Mouse (Mus musculus) MEL (cell line): ENCODE data around the gene H3f3b. TPM values are rescaled to one million over a fixed set of nuclear protein-coding genes. Genes with fewer than 3 reads are reported as not detected.

Experiments
- DNase-seq: peaks from one replicate; pipeline ENCODE4 v3.0.0; 2011; ENCODE audit warnings: low read depth, low spot score
- H3K27ac ChIP-seq: 2 replicates; pipeline ENCODE4 v1.5.1; 2012; ENCODE audit warnings: low read depth, mild to moderate bottlenecking, control low read depth, low read length, moderate library complexity; ENCODE audit not compliant: control insufficient read depth
- H3K27me3 ChIP-seq, 2 experiments: fragments of 150-350 bp in 1 of 2; sonication (generic) in 1 of 2; 2 replicates each; pipeline ENCODE4 v1.6.1; 2012; ENCODE audit warnings: low read length in 2 of 2, mild to moderate bottlenecking in 2 of 2, improper control_type of control experiment in 1 of 2, moderate library complexity in 1 of 2; ENCODE audit not compliant: insufficient read depth in 2 of 2, control insufficient read depth in 1 of 2
- H3K36me3 ChIP-seq, 2 experiments: 2 replicates each; pipeline ENCODE4 v1.6.1; 2012 to 2014; ENCODE audit warnings: low read length in 2 of 2, improper control_type of control experiment in 1 of 2, inconsistent platforms in 1 of 2, mild to moderate bottlenecking in 1 of 2; ENCODE audit not compliant: insufficient read depth in 2 of 2, control insufficient read depth in 1 of 2
- H3K4me1 ChIP-seq, 2 experiments: fragments of 150-350 bp in 1 of 2; sonication (generic) in 1 of 2; 2 replicates each; pipeline ENCODE4 v1.6.1; 2012; ENCODE audit warnings: low read length in 2 of 2, improper control_type of control experiment in 1 of 2, mild to moderate bottlenecking in 1 of 2; ENCODE audit not compliant: insufficient read depth in 2 of 2, control insufficient read depth in 1 of 2
- H3K4me3 ChIP-seq, 2 experiments: fragments of 150-350 bp in 1 of 2; sonication (generic) in 1 of 2; 2 replicates each; pipeline ENCODE4 v1.5.1; 2012; ENCODE audit warnings: low read depth in 2 of 2, low read length in 2 of 2, mild to moderate bottlenecking in 2 of 2, moderate library complexity in 2 of 2, control low read depth in 1 of 2, improper control_type of control experiment in 1 of 2; ENCODE audit not compliant: control insufficient read depth in 1 of 2, insufficient read depth in 1 of 2
- H3K79me2 ChIP-seq: 2 replicates; pipeline ENCODE4 v1.6.1; 2012; ENCODE audit warnings: mild to moderate bottlenecking, low read length, moderate library complexity; ENCODE audit not compliant: control insufficient read depth, poor library complexity, insufficient read depth
- H3K9ac ChIP-seq: 2 replicates; pipeline ENCODE4 v1.6.1; 2012; ENCODE audit warnings: low read depth, mild to moderate bottlenecking, control low read depth, low read length, moderate library complexity; ENCODE audit not compliant: control insufficient read depth, poor library complexity, severe bottlenecking
- H3K9me3 ChIP-seq: fragments of 150-350 bp; sonication (generic); replicated peaks from 2 replicates; pipeline ENCODE4 v1.6.1; 2012; ENCODE audit warnings: mild to moderate bottlenecking, low read length, improper control_type of control experiment, moderate library complexity; ENCODE audit not compliant: insufficient read depth
- BHLHE40 ChIP-seq: IDR thresholded peaks from 2 replicates; pipeline ENCODE4 v1.6.1; 2012; ENCODE audit warnings: low read depth, mild to moderate bottlenecking, inconsistent platforms, low read length, improper control_type of control experiment, borderline replicate concordance
- CHD1 ChIP-seq: IDR thresholded peaks from 2 replicates; pipeline ENCODE4 v1.6.1; 2012; ENCODE audit warnings: low read depth, mild to moderate bottlenecking, inconsistent platforms, low read length, improper control_type of control experiment
- CTCF ChIP-seq, 3 experiments: IDR thresholded peaks in 2 of 3; conservative IDR thresholded peaks in 1 of 3; 2 replicates each; pipeline ENCODE4 v1.5.1; 2011 to 2012; ENCODE audit warnings: low read length in 3 of 3, low read depth in 2 of 3, mild to moderate bottlenecking in 2 of 3, improper control_type of control experiment in 1 of 3, inconsistent platforms in 1 of 3, mixed read lengths in 1 of 3, moderate library complexity in 1 of 3; ENCODE audit not compliant: control insufficient read depth in 1 of 3, insufficient read depth in 1 of 3, poor library complexity in 1 of 3, severe bottlenecking in 1 of 3
- E2F4 ChIP-seq: IDR thresholded peaks from 2 replicates; pipeline ENCODE4 v1.6.1; 2011; ENCODE audit warnings: low read depth, low read length, improper control_type of control experiment, borderline replicate concordance
- ELF1 ChIP-seq: IDR thresholded peaks from 2 replicates; pipeline ENCODE4 v1.6.1; 2014; ENCODE audit warnings: low read depth, mild to moderate bottlenecking, inconsistent platforms, low read length, improper control_type of control experiment, moderate library complexity
- EP300 ChIP-seq, 2 experiments: IDR thresholded peaks; 2 replicates each; pipeline ENCODE4 v1.6.1; 2011; ENCODE audit warnings: improper control_type of control experiment in 2 of 2, low read length in 2 of 2, low read depth in 1 of 2, mild to moderate bottlenecking in 1 of 2
- ETS1 ChIP-seq: IDR thresholded peaks from 2 replicates; pipeline ENCODE4 v1.6.1; 2012; ENCODE audit warnings: low read depth, mild to moderate bottlenecking, inconsistent platforms, low read length, improper control_type of control experiment, moderate library complexity
- GATA1 ChIP-seq: IDR thresholded peaks from 2 replicates; pipeline ENCODE4 v1.6.1; 2011; ENCODE audit warnings: low read depth, low read length, improper control_type of control experiment
- HCFC1 ChIP-seq: IDR thresholded peaks from 2 replicates; pipeline ENCODE4 v1.6.1; 2012; ENCODE audit warnings: low read depth, mild to moderate bottlenecking, inconsistent platforms, low read length, improper control_type of control experiment, moderate library complexity
- MAX ChIP-seq: IDR thresholded peaks from 2 replicates; pipeline ENCODE4 v1.6.1; 2011; ENCODE audit warnings: low read length, improper control_type of control experiment
- MEF2A ChIP-seq: IDR thresholded peaks from 2 replicates; pipeline ENCODE4 v1.6.1; 2014; ENCODE audit warnings: low read depth, mild to moderate bottlenecking, inconsistent platforms, low read length, improper control_type of control experiment; ENCODE audit not compliant: poor library complexity, insufficient replicate concordance, severe bottlenecking; ENCODE audit errors: extremely low read depth
- MXI1 ChIP-seq: IDR thresholded peaks from 2 replicates; pipeline ENCODE4 v1.6.1; 2011; ENCODE audit warnings: mild to moderate bottlenecking, low read depth, low read length, improper control_type of control experiment
- MYB ChIP-seq: IDR thresholded peaks from 2 replicates; pipeline ENCODE4 v1.6.1; 2011; ENCODE audit warnings: mild to moderate bottlenecking, low read depth, low read length, improper control_type of control experiment
- MYC ChIP-seq: IDR thresholded peaks from 2 replicates; pipeline ENCODE4 v1.6.1; 2011; ENCODE audit warnings: low read depth, mild to moderate bottlenecking, low read length, improper control_type of control experiment, moderate library complexity
- POLR2A ChIP-seq, 2 experiments: IDR thresholded peaks; 2 replicates each; pipeline ENCODE4 v1.6.1; 2011 to 2012; ENCODE audit warnings: low read length in 2 of 2, mild to moderate bottlenecking in 2 of 2, control low read depth in 1 of 2, improper control_type of control experiment in 1 of 2, low read depth in 1 of 2, moderate library complexity in 1 of 2; ENCODE audit not compliant: control insufficient read depth in 1 of 2, insufficient read depth in 1 of 2, poor library complexity in 1 of 2
- POLR2AphosphoS2 ChIP-seq: IDR thresholded peaks from 2 replicates; pipeline ENCODE4 v1.6.1; 2011; ENCODE audit warnings: low read length, improper control_type of control experiment
- POLR2AphosphoS5 ChIP-seq: IDR thresholded peaks from 2 replicates; pipeline ENCODE4 v1.6.1; 2012; ENCODE audit warnings: low read depth, borderline replicate concordance, mild to moderate bottlenecking, inconsistent platforms, low read length, moderate library complexity, mixed read lengths
- RAD21 ChIP-seq: IDR thresholded peaks from 2 replicates; pipeline ENCODE4 v1.6.1; 2011; ENCODE audit warnings: mild to moderate bottlenecking, low read depth, low read length, improper control_type of control experiment
- SIN3A ChIP-seq: IDR thresholded peaks from 2 replicates; pipeline ENCODE4 v1.6.1; 2012; ENCODE audit warnings: low read length, improper control_type of control experiment, inconsistent platforms
- SMC3 ChIP-seq: IDR thresholded peaks from 2 replicates; pipeline ENCODE4 v1.6.1; 2011; ENCODE audit warnings: low read depth, low read length, improper control_type of control experiment
- TAL1 ChIP-seq: IDR thresholded peaks from 2 replicates; pipeline ENCODE4 v1.6.1; 2012; ENCODE audit warnings: mild to moderate bottlenecking, inconsistent platforms, low read length, moderate library complexity, mixed read lengths
- TBP ChIP-seq: IDR thresholded peaks from 2 replicates; pipeline ENCODE4 v1.8.0; 2011; ENCODE audit warnings: low read depth, low read length, improper control_type of control experiment
- TCF12 ChIP-seq: IDR thresholded peaks from 2 replicates; pipeline ENCODE4 v1.6.1; 2014; ENCODE audit warnings: low read depth, mild to moderate bottlenecking, inconsistent platforms, low read length, improper control_type of control experiment, moderate library complexity
- UBTF ChIP-seq: IDR thresholded peaks from 2 replicates; pipeline ENCODE4 v1.6.1; 2012; ENCODE audit warnings: low read depth, mild to moderate bottlenecking, inconsistent platforms, low read length, improper control_type of control experiment, moderate library complexity, borderline replicate concordance; ENCODE audit not compliant: insufficient read depth
- ZC3H11A ChIP-seq: IDR thresholded peaks from 2 replicates; pipeline ENCODE4 v1.6.1; 2012; ENCODE audit warnings: low read depth, mild to moderate bottlenecking, inconsistent platforms, low read length, improper control_type of control experiment
- ZKSCAN1 ChIP-seq: IDR thresholded peaks from 2 replicates; pipeline ENCODE4 v1.6.1; 2012; ENCODE audit warnings: low read depth, mild to moderate bottlenecking, inconsistent platforms, low read length, improper control_type of control experiment, moderate library complexity
- ZNF384 ChIP-seq: IDR thresholded peaks from 2 replicates; pipeline ENCODE4 v1.6.1; 2012; ENCODE audit warnings: low read depth, mild to moderate bottlenecking, inconsistent platforms, low read length, improper control_type of control experiment
- polyA plus RNA-seq, 2 experiments: library from polyadenylated mRNA; stranded (reverse) in 1 of 2; unstranded in 1 of 2; fragments of >175 nt in 1 of 2; fragments of >200 nt in 1 of 2; gene quantifications; 2 replicates each; pipeline versions ENCODE4 v1.2.1 to v1.2.4; 2012; ENCODE audit warnings: low replicate concordance in 2 of 2, low read depth in 1 of 2; ENCODE audit not compliant: insufficient read length in 2 of 2, insufficient read depth in 1 of 2, missing spikeins in 1 of 2
- total RNA-seq: library from RNA; depleted of rRNA; stranded (reverse); fragments of 300-350 nt; gene quantifications from 2 replicates; pipeline ENCODE4 v1.2.3, GENCODE M21; 2012

H3f3b gene
- total and polyA plus RNA-seq, 3 experiments: 96.6 to 767 (median 498) TPM

DNA sequence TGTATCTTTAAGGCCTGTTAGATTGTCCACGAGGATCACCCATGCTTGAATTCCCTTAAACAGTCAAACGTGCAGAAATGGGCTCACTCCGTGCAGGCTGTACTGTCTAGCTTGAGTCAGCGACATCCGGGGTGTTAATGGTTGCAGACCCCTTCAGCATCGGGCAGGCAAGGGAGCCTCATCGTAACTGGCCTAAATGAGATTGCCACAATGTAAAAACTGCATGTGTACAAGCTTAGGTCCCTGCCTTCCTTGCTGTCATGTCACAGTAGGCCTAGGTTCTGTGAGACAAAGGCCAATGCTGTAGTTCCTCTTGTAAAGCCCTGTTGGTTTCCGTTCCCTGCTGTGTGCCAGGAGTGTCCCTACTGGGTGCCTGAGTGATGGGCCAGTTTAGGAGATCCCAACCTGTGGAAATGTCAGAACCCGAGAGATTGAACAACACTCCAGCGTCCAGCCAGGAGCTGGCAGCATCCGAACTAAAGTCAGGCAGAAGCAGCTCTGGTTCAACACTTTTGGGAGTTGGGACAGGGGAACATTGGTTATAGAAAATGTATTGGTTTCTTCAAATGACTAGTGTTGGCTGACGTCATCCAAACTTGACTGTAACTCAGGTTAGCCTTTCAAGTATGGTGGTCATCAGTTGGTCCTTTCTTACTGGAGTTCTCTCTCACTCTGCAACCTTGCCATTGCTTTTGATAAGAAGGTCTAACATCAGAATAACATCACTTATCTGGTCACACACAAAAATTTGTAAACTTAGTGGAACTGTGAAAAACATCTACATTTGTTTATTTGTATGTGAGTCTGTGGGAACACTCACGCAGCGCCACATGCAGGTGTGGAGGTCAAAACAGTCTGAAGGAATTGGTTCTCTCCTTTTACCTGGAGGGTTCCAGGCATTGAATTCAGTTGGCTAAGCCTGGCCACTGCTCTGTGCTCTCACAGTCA is 3.4 kb upstream of the H3f3b start:
- peak overlapping the region; percentile 97 for H3K9ac ChIP-seq
- H3K4me1 ChIP-seq: peaks cover 9 to 27% of the 10 kb centered on the region in 2 experiments; a peak in 3 of 4 replicates
- H3K9me3 ChIP-seq: no peaks in the 10 kb centered on the region
- peaks cover 2 to 26% of the 10 kb centered on the region in 2 experiments; a peak in 2 of 4 replicates for H3K36me3 ChIP-seq
- peak overlapping the region; percentile 79 to 87 for H3K4me3 ChIP-seq
- no peaks in the 10 kb centered on the region for H3K27me3 ChIP-seq
- peaks cover 45% of the 10 kb centered on the region for H3K79me2 ChIP-seq
- peak; percentile 86 for DNase-seq
- TF ChIP-seq POLR2AphosphoS5: 0 out of 2 replicates have a peak, but pooled peaks have one; percentile 80
- TF ChIP-seq ZC3H11A: no peak
- peak; percentile 47 for TF ChIP-seq MYC
- TF ChIP-seq TCF12: no peak
- TF ChIP-seq ETS1: peak; percentile 12; the same call in 1 of the 2 replicates
- TF ChIP-seq POLR2A (IDR thresholded peaks at IDR 0.05; ENCODE audit: control insufficient read depth in 1 of 2, insufficient read depth in 1 of 2, low read depth in 1 of 2, low read length in 2 of 2, poor library complexity in 1 of 2): peak in 1 of 2 experiments; percentile 41; a peak in 1 of 4 replicates
- peak; percentile 35; the same call in 1 of the 2 replicates for TF ChIP-seq BHLHE40
- no peak for TF ChIP-seq TBP
- TF ChIP-seq MEF2A: no peak
- no peak for TF ChIP-seq UBTF
- TF ChIP-seq SIN3A: no peak
- peak; percentile 70; the same call in 1 of the 2 replicates for TF ChIP-seq E2F4
- no peak for TF ChIP-seq MYB
- TF ChIP-seq ZNF384: no peak
- peak in 2 of 3 experiments; percentile 29 to 41; a peak in 4 of 6 replicates for TF ChIP-seq CTCF (IDR thresholded peaks at IDR 0.05 in 2 of 3, conservative IDR thresholded peaks at IDR 0.05 in 1 of 3; ENCODE audit: control insufficient read depth in 1 of 3, insufficient read depth in 1 of 3, low read depth in 2 of 3, low read length in 3 of 3, poor library complexity in 1 of 3, severe bottlenecking in 1 of 3)
- TF ChIP-seq MXI1: peak; percentile 79
- TF ChIP-seq SMC3: 0 out of 2 replicates have a peak, but pooled peaks have one; percentile 0
- no peak for TF ChIP-seq GATA1
- no peak for TF ChIP-seq RAD21
- peak; percentile 90; the same call in 1 of the 2 replicates for TF ChIP-seq CHD1
- TF ChIP-seq POLR2AphosphoS2: no peak
- peak; percentile 98 for TF ChIP-seq ZKSCAN1
- TF ChIP-seq EP300 (IDR thresholded peaks at IDR 0.05; ENCODE audit: low read depth in 1 of 2, low read length in 2 of 2): 0 out of 4 replicates have a peak, but pooled peaks of 1 of the 2 experiments have one; percentile 10
- TF ChIP-seq TAL1: no peak
- TF ChIP-seq MAX: peak; percentile 58; the same call in 1 of the 2 replicates
- no peak; the same call in 1 of the 2 replicates for TF ChIP-seq ELF1
- no peak for TF ChIP-seq HCFC1
- peak overlapping the region; percentile 95 for H3K27ac ChIP-seq
